Mouse (Mus musculus): ENCODE measurements at regions not wholly inside any gene's neighbourhood (a gene's known extent, or its start where the extent isn't known, plus 50 kb on each side); places are given as distances from the start of the nearest gene placed in this dataset.

- peak in 1 of 2 experiments; percentile 61 for DNase-seq (ENCODE audit: low spot score in 2 of 2)
Observed at GRCm38 (mm10) chr1:137330634-137331033, 370.4 kb upstream of the Nr5a2 start.

GRCm38 (mm10) chr1:137323884-137324594 lies 363.8 kb upstream of the Nr5a2 start:
- no peak for DNase-seq (ENCODE audit: low spot score in 2 of 2)

- no peak for DNase-seq (ENCODE audit: low spot score in 2 of 2)
Observed at GRCm38 (mm10) chr1:137323035-137323680, 362.9 kb upstream of the Nr5a2 start.

GRCm38 (mm10) chr1:137302757-137303422 lies 342.6 kb upstream of the Nr5a2 start:
- DNase-seq (ENCODE audit: low spot score in 2 of 2) = no peak

GRCm38 (mm10) chr1:137297780-137298569 lies 337.7 kb upstream of the Nr5a2 start:
- DNase-seq (ENCODE audit: low spot score in 2 of 2) = no peak

GRCm38 (mm10) chr1:137289456-137289855 lies 329.2 kb upstream of the Nr5a2 start:
- no peak for DNase-seq (ENCODE audit: low spot score in 2 of 2)

- DNase-seq (ENCODE audit: low spot score in 2 of 2) = no peak
Observed at GRCm38 (mm10) chr1:137283291-137283690, 323.0 kb upstream of the Nr5a2 start.

- no peak for DNase-seq (ENCODE audit: low spot score in 2 of 2)
Observed at GRCm38 (mm10) chr1:137282457-137282856, 322.2 kb upstream of the Nr5a2 start.

- no peak for DNase-seq (ENCODE audit: low spot score in 2 of 2)
Observed at GRCm38 (mm10) chr1:137280391-137281386, 320.4 kb upstream of the Nr5a2 start.

GRCm38 (mm10) chr1:137279981-137280380 lies 319.7 kb upstream of the Nr5a2 start:
- DNase-seq (ENCODE audit: low spot score in 2 of 2) = no peak

- no peak for DNase-seq (ENCODE audit: low spot score in 2 of 2)
Observed at GRCm38 (mm10) chr1:137270659-137271612, 310.7 kb upstream of the Nr5a2 start.

- no peak for DNase-seq (ENCODE audit: low spot score in 2 of 2)
Observed at GRCm38 (mm10) chr1:137262806-137263370, 302.6 kb upstream of the Nr5a2 start.

- DNase-seq (ENCODE audit: low spot score in 2 of 2) = no peak
Observed at GRCm38 (mm10) chr1:137262121-137262525, 301.9 kb upstream of the Nr5a2 start.

GRCm38 (mm10) chr1:137256294-137256693 lies 296.0 kb upstream of the Nr5a2 start:
- no peak for DNase-seq (ENCODE audit: low spot score in 2 of 2)

GRCm38 (mm10) chr1:137255041-137255440 lies 294.8 kb upstream of the Nr5a2 start:
- no peak for DNase-seq (ENCODE audit: low spot score in 2 of 2)

GRCm38 (mm10) chr1:137254634-137255033 lies 294.4 kb upstream of the Nr5a2 start:
- DNase-seq (ENCODE audit: low spot score in 2 of 2) = no peak

- DNase-seq (ENCODE audit: low spot score in 2 of 2) = no peak
Observed at GRCm38 (mm10) chr1:137227098-137227485, 266.8 kb upstream of the Nr5a2 start.

GRCm38 (mm10) chr1:137226479-137227097 lies 266.3 kb upstream of the Nr5a2 start:
- no peak for DNase-seq (ENCODE audit: low spot score in 2 of 2)

GRCm38 (mm10) chr1:137225418-137225817 lies 265.2 kb upstream of the Nr5a2 start:
- DNase-seq (ENCODE audit: low spot score in 2 of 2) = no peak
